Mouse (Mus musculus) hematopoietic multipotent progenitor cell, adult 10-12 weeks (in vitro differentiated cells): ENCODE data around the gene Spata48. TPM values are rescaled to one million over a fixed set of nuclear protein-coding genes. Genes with fewer than 3 reads are reported as not detected.

Source experiments
- polyA plus RNA-seq: library from polyadenylated mRNA; stranded (reverse); fragments of >175 nt; gene quantifications from 2 replicates; pipeline ENCODE4 v1.2.3, GENCODE M21; 2012; ENCODE audit warnings: low replicate concordance

Spata48 gene
- polyA plus RNA-seq, result 5.1 and 8.3 TPM in 2 replicates

DNA sequence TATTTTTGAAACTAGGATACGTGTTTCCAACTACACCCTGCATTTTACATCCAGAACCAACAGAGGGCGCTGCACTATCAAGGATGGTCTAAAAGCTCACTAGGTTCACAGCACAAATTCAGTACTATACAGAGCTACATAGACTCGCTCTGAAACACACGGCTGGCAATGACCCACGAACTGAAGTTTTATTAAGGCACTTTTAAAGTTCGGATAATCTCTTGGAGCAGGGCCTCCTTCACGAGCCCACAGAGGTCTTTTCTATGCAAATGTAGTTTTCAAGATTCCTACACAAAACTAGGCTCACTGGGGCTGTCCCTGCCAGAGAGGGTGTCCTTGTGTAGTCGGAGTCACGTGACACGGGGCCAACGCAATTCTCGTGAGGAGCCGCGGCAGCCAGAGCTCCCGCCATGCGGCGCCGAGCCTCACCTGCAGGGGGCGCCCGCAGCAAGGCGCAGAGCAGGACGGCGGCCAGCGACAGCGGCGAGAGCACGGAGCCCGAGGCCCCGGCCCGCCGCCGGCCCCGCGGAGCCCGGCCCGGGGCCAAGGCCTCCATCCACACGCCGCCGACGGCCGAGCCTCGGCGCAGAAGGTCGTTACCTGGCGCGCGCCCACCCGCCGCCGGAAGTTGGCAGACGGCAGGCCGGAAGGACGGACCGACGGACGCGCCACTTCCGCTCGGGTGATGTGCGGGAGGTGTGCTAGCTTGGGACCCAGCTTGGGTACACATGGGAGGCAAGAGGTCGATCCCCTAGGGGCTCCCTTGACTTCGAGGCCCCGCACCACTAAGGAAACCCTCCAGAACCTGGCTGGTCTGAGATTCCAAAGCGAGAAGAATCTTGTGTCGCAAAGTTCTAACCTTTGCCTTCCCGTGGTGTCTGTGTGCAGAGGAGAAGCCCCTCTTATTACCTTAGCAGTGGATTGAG is at the start of gene Spata48, which contains the start of gene Zpbp:
TSS of gene Spata48 (plus strand) at position 460 of the 926 bp plus-strand sequence.
TSS of gene Zpbp (minus strand) at position 774 of the 926 bp plus-strand sequence.

Other genes with a start within 250 kb of the Spata48 start
- gene Zpbp, start 314 bp downstream of the Spata48 start, polyA plus RNA-seq, result 0.16 and 0.39 TPM in 2 replicates
- not detected in 2 replicates for gene 4930512M02Rik, start 165.7 kb downstream of the Spata48 start, polyA plus RNA-seq
- 435 and 1,006 TPM in 2 replicates for gene Ikzf1, start 222.9 kb downstream of the Spata48 start, polyA plus RNA-seq